Comparison of ENCODE assay signal across 9 mouse cellular contexts in genomic region chr7:58743362-58744320, GRCm38 (mm10).
DNase-seq lines count a peak whose midpoint lies in the region; ATAC-seq and TF ChIP-seq lines count a peak whose summit lies in the region.
"Had no signal": no experiment of that assay in that cellular context is flagged by ENCODE, and none has a peak within 500 bp of the region (broad histone marks: within the 10 kb centered on the region; RNA-seq: fewer than 3 reads in every experiment).

No protein-coding gene starts in this region.

- no peak overlapping the region for H3K9ac ChIP-seq in midbrain, embryonic 14.5 days (replicated peaks; ENCODE audit: low read length)
- H3K9ac ChIP-seq in hindbrain, embryonic 11.5 days (ENCODE audit: low read depth, low read length), result no peak overlapping the region
- H3K9ac ChIP-seq: forebrain, embryonic 12.5 days had no signal

- no peaks in the 10 kb centered on the region for H3K36me3 ChIP-seq in kidney, adult 2 months (ENCODE audit: control insufficient read depth, insufficient read depth, low read length)
- no peaks in the 10 kb centered on the region for H3K36me3 ChIP-seq in midbrain, embryonic 14.5 days (ENCODE audit: control insufficient read depth, insufficient read depth, low read length)
- H3K36me3 ChIP-seq in midbrain, embryonic 10.5 days, result no peaks in the 10 kb centered on the region
- H3K36me3 ChIP-seq in hindbrain, embryonic 11.5 days (ENCODE audit: control insufficient read depth, insufficient read depth, low read length), result no peaks in the 10 kb centered on the region
- H3K36me3 ChIP-seq: forebrain, embryonic 12.5 days had no signal

- H3K27ac ChIP-seq in kidney, adult 2 months (ENCODE audit: insufficient read depth, low read depth, low read length), result no peak overlapping the region
- H3K27ac ChIP-seq in midbrain, embryonic 14.5 days (replicated peaks; ENCODE audit: low read depth, low read length), result no peak overlapping the region
- H3K27ac ChIP-seq in midbrain, embryonic 10.5 days (replicated peaks), result no peak overlapping the region
- H3K27ac ChIP-seq in hindbrain, embryonic 11.5 days (ENCODE audit: low read depth, low read length), result no peak overlapping the region
- H3K27ac ChIP-seq: forebrain, embryonic 12.5 days had no signal

- 0 out of 2 replicates have a peak, but pooled peaks cover 2% of the 10 kb centered on the region for H3K4me1 ChIP-seq in kidney, adult 2 months (ENCODE audit: control insufficient read depth, insufficient read depth, low read length)
- H3K4me1 ChIP-seq in midbrain, embryonic 14.5 days (ENCODE audit: control insufficient read depth, insufficient read depth, low read length), result no peaks in the 10 kb centered on the region
- H3K4me1 ChIP-seq in midbrain, embryonic 10.5 days, result no peaks in the 10 kb centered on the region
- H3K4me1 ChIP-seq in hindbrain, embryonic 11.5 days (replicated peaks; ENCODE audit: control insufficient read depth, insufficient read depth, low read length), result no peaks in the 10 kb centered on the region
- H3K4me1 ChIP-seq: forebrain, embryonic 12.5 days had no signal

- TF ChIP-seq CTCF in kidney, adult 2 months (conservative IDR thresholded peaks at IDR 0.05; ENCODE audit: insufficient read depth, insufficient read length, low read depth, low read length), result no peak

- no peak overlapping the region for H3K4me2 ChIP-seq in midbrain, embryonic 14.5 days (ENCODE audit: low read length)
- H3K4me2 ChIP-seq in hindbrain, embryonic 11.5 days (replicated peaks; ENCODE audit: low read depth, low read length), result no peak overlapping the region
- H3K4me2 ChIP-seq: forebrain, embryonic 12.5 days had no signal

- TF ChIP-seq POLR2A in kidney, adult 2 months (IDR thresholded peaks at IDR 0.05; ENCODE audit: low read depth, low read length), result no peak

- WGBS in kidney, adult 2 months, result 42% methylated on average over 4 of the region's 4 CpGs
- 88% methylated on average over 4 of the region's 4 CpGs for WGBS in midbrain, embryonic 14.5 days
- WGBS in midbrain, embryonic 10.5 days, result 85% methylated on average over 4 of the region's 4 CpGs
- WGBS in hindbrain, embryonic 11.5 days, result 89% methylated on average over 4 of the region's 4 CpGs

- H3K4me3 ChIP-seq in kidney, adult 2 months (ENCODE audit: insufficient read depth, low read depth, low read length), result no peak overlapping the region
- H3K4me3 ChIP-seq in midbrain, embryonic 14.5 days (replicated peaks; ENCODE audit: low read depth, low read length), result no peak overlapping the region
- no peak overlapping the region for H3K4me3 ChIP-seq in midbrain, embryonic 10.5 days
- H3K4me3 ChIP-seq in hindbrain, embryonic 11.5 days (ENCODE audit: low read depth, low read length), result no peak overlapping the region
- H3K4me3 ChIP-seq: forebrain, embryonic 12.5 days had no signal

- H3K9me3 ChIP-seq in midbrain, embryonic 14.5 days (ENCODE audit: control insufficient read depth, low read length), result no peaks in the 10 kb centered on the region
- H3K9me3 ChIP-seq in midbrain, embryonic 10.5 days (replicated peaks), result no peaks in the 10 kb centered on the region
- H3K9me3 ChIP-seq in hindbrain, embryonic 11.5 days (ENCODE audit: control insufficient read depth, low read length), result no peaks in the 10 kb centered on the region
- H3K9me3 ChIP-seq: forebrain, embryonic 12.5 days had no signal

- no peaks in the 10 kb centered on the region for H3K27me3 ChIP-seq in kidney, adult 2 months (replicated peaks; ENCODE audit: control insufficient read depth, insufficient read depth, low read length)
- no peaks in the 10 kb centered on the region for H3K27me3 ChIP-seq in midbrain, embryonic 14.5 days (ENCODE audit: control insufficient read depth, insufficient read depth, low read length)
- no peaks in the 10 kb centered on the region for H3K27me3 ChIP-seq in midbrain, embryonic 10.5 days (ENCODE audit: low read depth, poor library complexity, severe bottlenecking)
- H3K27me3 ChIP-seq in hindbrain, embryonic 11.5 days (ENCODE audit: control insufficient read depth, insufficient read depth, low read length), result no peaks in the 10 kb centered on the region
- H3K27me3 ChIP-seq: forebrain, embryonic 12.5 days had no signal

- no peak for ATAC-seq in midbrain, embryonic 14.5 days (ENCODE audit: low FRiP score, low TSS enrichment)
- ATAC-seq in hindbrain, embryonic 11.5 days (ENCODE audit: low FRiP score), result no peak

- DNase-seq in adrenal gland, adult (ENCODE audit: inconsistent age in 2 of 2, low spot score in 1 of 2), result peak; percentile 55 to 87
- DNase-seq in adrenal gland, postnatal 4 days (ENCODE audit: low spot score in 2 of 2), result no peak
- DNase-seq in kidney, adult 2 months, result peak; percentile 22
- DNase-seq in kidney, postnatal 14 days, result no peak
- peak; percentile 27 for DNase-seq in midbrain, embryonic 14.5 days
- DNase-seq in midbrain, embryonic 10.5 days (ENCODE audit: low spot score), result no peak
- peak; percentile 46 for DNase-seq in naive thymus-derived CD4-positive, alpha-beta T cell, adult 2 months (ENCODE audit: low read depth)
- no peak for DNase-seq in hindbrain, embryonic 11.5 days (ENCODE audit: low spot score)

Comparison
In these comparisons a context has a peak if more than half of its experiments do, and no peak if none do; other contexts are left out.
1. DNase-seq: peak in adrenal gland, adult (2 of 2), kidney, adult 2 months (single experiment), midbrain, embryonic 14.5 days (single experiment) and naive thymus-derived CD4-positive, alpha-beta T cell, adult 2 months (single experiment); none in adrenal gland, postnatal 4 days (0 of 2), kidney, postnatal 14 days (single experiment), midbrain, embryonic 10.5 days (single experiment) and hindbrain, embryonic 11.5 days (single experiment).